Mouse (Mus musculus) CH12.LX (cell line): ENCODE data around the gene Ctso.

Experiments used
- CHD2 ChIP-seq: IDR thresholded peaks from 2 replicates; pipeline ENCODE4 v1.6.1; 2011; ENCODE audit warnings: low read length, improper control_type of control experiment
- CTCF ChIP-seq, 2 experiments: IDR thresholded peaks in 1 of 2; conservative IDR thresholded peaks in 1 of 2; 2 replicates each; pipeline ENCODE4 v1.5.1; 2011 to 2012; ENCODE audit warnings: low read depth in 2 of 2, low read length in 2 of 2, improper control_type of control experiment in 1 of 2, inconsistent platforms in 1 of 2, mild to moderate bottlenecking in 1 of 2, moderate library complexity in 1 of 2
- E2F4 ChIP-seq: IDR thresholded peaks from 2 replicates; pipeline ENCODE4 v1.6.1; 2011; ENCODE audit warnings: low read depth, low read length, improper control_type of control experiment; ENCODE audit not compliant: insufficient replicate concordance
- EP300 ChIP-seq: IDR thresholded peaks from 2 replicates; pipeline ENCODE4 v1.6.1; 2011; ENCODE audit warnings: low read length, improper control_type of control experiment
- HCFC1 ChIP-seq: IDR thresholded peaks from 2 replicates; pipeline ENCODE4 v1.6.1; 2012; ENCODE audit warnings: low read depth, mild to moderate bottlenecking, inconsistent platforms, low read length, improper control_type of control experiment
- JUND ChIP-seq: conservative IDR thresholded peaks from 2 replicates; pipeline ENCODE4 v1.6.1; 2011; ENCODE audit warnings: low read depth, low read length, improper control_type of control experiment
- MYC ChIP-seq: IDR thresholded peaks from 2 replicates; pipeline ENCODE4 v1.6.1; 2011; ENCODE audit warnings: low read depth, mild to moderate bottlenecking, improper control_type of control experiment, low read length
- POLR2A ChIP-seq: IDR thresholded peaks from 2 replicates; pipeline ENCODE4 v1.6.1; 2011; ENCODE audit warnings: low read depth, mild to moderate bottlenecking, improper control_type of control experiment, low read length
- USF1 ChIP-seq: IDR thresholded peaks from 2 replicates; pipeline ENCODE4 v1.6.1; 2014; ENCODE audit warnings: low read depth, mild to moderate bottlenecking, inconsistent platforms, low read length, improper control_type of control experiment
- USF2 ChIP-seq: conservative IDR thresholded peaks from 2 replicates; pipeline ENCODE4 v1.6.1; 2011; ENCODE audit warnings: low read depth, low read length, improper control_type of control experiment
- ZC3H11A ChIP-seq: IDR thresholded peaks from 2 replicates; pipeline ENCODE4 v1.6.1; 2012; ENCODE audit warnings: low read depth, mild to moderate bottlenecking, inconsistent platforms, low read length, improper control_type of control experiment
- ZMIZ1 ChIP-seq: IDR thresholded peaks from 2 replicates; pipeline ENCODE4 v1.6.1; 2012; ENCODE audit warnings: low read depth, mild to moderate bottlenecking, inconsistent platforms, low read length, improper control_type of control experiment

GRCm38 (mm10) chr3:81961336-81961735, 28.9 kb downstream of the Ctso start:
- TF ChIP-seq E2F4 (no peak), CTCF (conservative IDR thresholded peaks at IDR 0.05 in 1 of 2, IDR thresholded peaks at IDR 0.05 in 1 of 2; ENCODE audit: low read depth in 2 of 2, low read length in 2 of 2) (no peak), USF1 (no peak), ZMIZ1 (no peak), POLR2A (no peak), MYC (no peak), JUND (no peak), HCFC1 (no peak), CHD2 (no peak), ZC3H11A (no peak), USF2 (no peak), EP300 (no peak)
